Mouse (Mus musculus): ENCODE data around the gene Tfr2. TPM values are rescaled to one million over a fixed set of nuclear protein-coding genes. Genes with fewer than 3 reads are reported as not detected.

Gene Tfr2
- polyA plus RNA-seq (2014; fragmentation: Nextera tagmentation; extraction: Ambion mirVana) = 0.11 and 0.20 TPM in 2 replicates

DNA sequence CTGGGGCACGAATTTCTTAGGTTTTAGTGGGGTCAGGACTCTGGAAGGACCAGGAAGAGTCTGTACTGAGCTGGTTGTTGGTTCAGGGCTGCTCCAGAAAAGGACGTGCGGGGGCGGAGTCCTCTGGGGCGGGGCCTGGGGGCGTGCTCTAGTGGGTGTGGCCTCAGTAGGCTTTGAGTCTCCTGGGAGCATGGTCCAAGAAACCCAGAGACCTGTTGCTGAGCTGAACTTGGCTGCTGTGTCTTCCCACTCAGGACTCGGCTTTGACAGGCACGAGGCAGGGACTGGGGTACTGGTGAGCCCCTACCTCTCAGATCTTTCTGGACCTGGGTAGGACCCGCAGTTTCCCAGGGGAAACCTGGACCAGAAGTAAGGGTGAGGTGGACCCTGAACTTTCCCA, at the start of gene Tfr2:
Gene Tfr2, plus strand, starts transcription at position 176 of the 400 bp plus-strand sequence.
- WGBS = 21% methylated on average over 9 of the region's 9 CpGs
- H3K4me2 ChIP-seq (ENCODE audit: low read length) = no peak within 1 kb of the TSS
- peaks cover 2 to 6% of the 10 kb centered on the region in 2 experiments; a peak in 2 of 4 replicates for H3K4me1 ChIP-seq (ENCODE audit: control insufficient read depth in 2 of 2, insufficient read depth in 2 of 2, low read length in 2 of 2)
- no peak within 1 kb of the TSS for H3K9ac ChIP-seq (ENCODE audit: low read length)
- no peaks in the 10 kb centered on the region for H3K9me3 ChIP-seq (ENCODE audit: control insufficient read depth, low read length)
- no peaks in the 10 kb centered on the region for H3K36me3 ChIP-seq (ENCODE audit: control insufficient read depth, insufficient read depth, low read length)
- ATAC-seq (ENCODE audit: insufficient number of reproducible peaks, insufficient read depth, low FRiP score, low read depth) = no peak
- no peak within 1 kb of the TSS for H3K27ac ChIP-seq (replicated peaks in 1 of 2; ENCODE audit: control insufficient read depth in 1 of 2, insufficient read depth in 1 of 2, low read depth in 2 of 2, low read length in 2 of 2)
- 0 out of 2 replicates have a peak, but pooled peaks cover 6% of the 10 kb centered on the region for H3K27me3 ChIP-seq (ENCODE audit: control insufficient read depth, insufficient read depth, low read length)
- no peak within 1 kb of the TSS for H3K4me3 ChIP-seq (ENCODE audit: control insufficient read depth in 1 of 2, insufficient read depth in 1 of 2, low read depth in 1 of 2, low read length in 2 of 2)

DNA sequence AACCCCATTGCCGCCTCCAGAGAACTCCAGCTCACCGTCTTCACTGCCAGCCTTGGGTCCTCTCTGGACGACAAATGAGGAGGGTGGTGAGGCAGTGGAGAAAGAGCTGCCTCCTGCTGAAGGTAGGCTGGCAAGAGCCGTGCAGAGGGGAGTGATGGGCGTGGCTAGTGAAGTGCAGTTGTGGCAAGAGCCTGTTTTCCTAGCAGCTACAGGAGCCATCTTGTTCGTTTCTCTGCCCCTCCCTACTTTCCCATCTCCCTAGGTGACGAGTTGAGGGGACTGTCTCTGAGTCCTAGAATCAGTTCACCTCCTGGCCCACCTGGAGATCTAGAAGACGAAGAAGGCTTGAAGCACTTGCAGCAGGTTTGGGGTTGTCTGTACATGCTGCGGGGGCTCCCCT, 47.8 kb upstream of the Tfr2 start:
- no peak overlapping the region for H3K9ac ChIP-seq (ENCODE audit: low read length)
- 76% methylated on average over 9 of the region's 9 CpGs for WGBS
- no peak for ATAC-seq (ENCODE audit: insufficient number of reproducible peaks, insufficient read depth, low FRiP score, low read depth)
- H3K4me1 ChIP-seq (ENCODE audit: control insufficient read depth in 2 of 2, insufficient read depth in 2 of 2, low read length in 2 of 2) = peaks cover 3 to 6% of the 10 kb centered on the region in 2 experiments
- H3K4me2 ChIP-seq (ENCODE audit: low read length) = no peak overlapping the region
- no peaks in the 10 kb centered on the region for H3K27me3 ChIP-seq (ENCODE audit: control insufficient read depth, insufficient read depth, low read length)
- H3K27ac ChIP-seq (replicated peaks in 1 of 2; ENCODE audit: control insufficient read depth in 1 of 2, insufficient read depth in 1 of 2, low read depth in 2 of 2, low read length in 2 of 2) = no peak overlapping the region
- H3K4me3 ChIP-seq (ENCODE audit: control insufficient read depth in 1 of 2, insufficient read depth in 1 of 2, low read depth in 1 of 2, low read length in 2 of 2) = no peak overlapping the region
- H3K36me3 ChIP-seq (ENCODE audit: control insufficient read depth, insufficient read depth, low read length) = peaks cover 99% of the 10 kb centered on the region
- no peaks in the 10 kb centered on the region for H3K9me3 ChIP-seq (ENCODE audit: control insufficient read depth, low read length)

DNA sequence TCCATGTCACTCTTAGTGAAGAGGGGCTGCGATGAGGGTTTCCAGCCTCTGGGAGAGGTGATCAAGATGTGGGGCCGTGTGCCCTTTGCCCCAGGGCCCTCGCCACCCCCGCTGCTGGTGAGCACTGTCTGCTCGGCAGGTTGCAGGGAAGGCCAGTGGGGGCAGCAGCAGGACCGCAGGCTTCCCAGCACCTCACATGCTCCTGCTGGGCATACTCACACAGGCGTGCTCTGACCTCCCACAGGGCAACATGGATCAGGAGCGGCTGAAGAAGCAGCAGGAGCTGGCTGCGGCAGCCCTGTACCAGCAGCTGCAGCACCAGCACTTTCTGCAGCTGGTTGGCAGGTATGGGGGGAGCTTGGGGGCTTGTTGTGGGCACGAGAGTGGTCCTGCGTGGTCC, 46.9 kb upstream of the Tfr2 start:
- peaks cover 100% of the 10 kb centered on the region for H3K36me3 ChIP-seq (ENCODE audit: control insufficient read depth, insufficient read depth, low read length)
- 72% methylated on average over 11 of the region's 11 CpGs for WGBS

DNA sequence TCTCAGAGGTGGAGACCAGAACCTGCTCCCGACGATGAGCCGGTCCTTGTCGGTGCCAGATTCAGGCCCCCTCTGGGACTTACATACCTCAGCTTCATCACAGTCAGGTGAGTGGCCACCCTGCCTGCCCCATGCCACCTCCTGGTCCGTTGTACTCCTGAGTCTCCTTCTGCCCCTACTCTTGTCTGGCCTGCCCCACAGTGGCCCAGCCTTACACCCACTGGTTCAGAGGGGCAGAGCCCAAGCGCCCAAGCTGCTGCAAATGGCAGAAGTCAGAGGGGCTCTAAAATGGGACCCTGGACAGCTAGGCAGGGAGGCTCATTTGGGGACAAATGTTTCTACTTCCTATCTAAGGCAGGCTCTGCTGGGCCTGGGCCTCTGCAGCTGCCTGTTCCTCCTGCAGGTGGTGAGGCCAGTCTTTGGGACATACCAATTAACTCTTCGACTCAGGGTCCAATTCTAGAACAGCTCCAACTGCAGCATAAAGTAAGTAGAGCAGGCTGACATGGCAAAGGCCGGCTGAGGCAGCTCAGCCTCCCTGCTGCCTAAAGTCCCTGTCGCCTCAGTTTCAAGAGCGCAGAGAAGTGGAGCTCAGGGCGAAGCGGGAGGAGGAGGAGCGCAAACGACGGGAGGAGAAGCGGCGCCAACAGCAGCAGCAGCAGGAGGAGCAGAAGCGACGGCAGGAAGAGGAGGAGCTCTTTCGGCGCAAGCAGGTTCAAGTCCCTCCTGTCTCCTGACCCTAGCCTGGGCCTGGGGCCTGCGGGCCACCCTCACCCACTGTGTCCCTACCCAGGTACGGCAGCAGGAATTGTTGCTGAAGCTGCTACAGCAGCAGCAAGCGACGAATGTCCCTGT, 46.0 kb upstream of the Tfr2 start:
- H3K27me3 ChIP-seq (ENCODE audit: control insufficient read depth, insufficient read depth, low read length) = no peaks in the 10 kb centered on the region
- H3K9me3 ChIP-seq (ENCODE audit: control insufficient read depth, low read length) = no peaks in the 10 kb centered on the region
- no peak for ATAC-seq (ENCODE audit: insufficient number of reproducible peaks, insufficient read depth, low FRiP score, low read depth)
- H3K4me1 ChIP-seq (ENCODE audit: control insufficient read depth in 2 of 2, insufficient read depth in 2 of 2, low read length in 2 of 2) = peaks cover 3 to 6% of the 10 kb centered on the region in 2 experiments
- no peak overlapping the region for H3K4me2 ChIP-seq (ENCODE audit: low read length)
- no peak overlapping the region for H3K4me3 ChIP-seq (ENCODE audit: control insufficient read depth in 1 of 2, insufficient read depth in 1 of 2, low read depth in 1 of 2, low read length in 2 of 2)
- 82% methylated on average over 25 of the region's 25 CpGs for WGBS
- H3K9ac ChIP-seq (ENCODE audit: low read length) = no peak overlapping the region
- H3K36me3 ChIP-seq (ENCODE audit: control insufficient read depth, insufficient read depth, low read length) = peaks cover 100% of the 10 kb centered on the region
- no peak overlapping the region for H3K27ac ChIP-seq (replicated peaks in 1 of 2; ENCODE audit: control insufficient read depth in 1 of 2, insufficient read depth in 1 of 2, low read depth in 2 of 2, low read length in 2 of 2)

More for the DNA sequence above, 46.9 kb upstream of the Tfr2 start:
- Histone ChIP-seq H3K9me3 (ENCODE audit: control insufficient read depth, low read length) (no peaks in the 10 kb centered on the region), H3K27ac (replicated peaks in 1 of 2; ENCODE audit: control insufficient read depth in 1 of 2, insufficient read depth in 1 of 2, low read depth in 2 of 2, low read length in 2 of 2) (no peak overlapping the region), H3K4me2 (ENCODE audit: low read length) (no peak overlapping the region), H3K9ac (ENCODE audit: low read length) (no peak overlapping the region), H3K27me3 (ENCODE audit: control insufficient read depth, insufficient read depth, low read length) (no peaks in the 10 kb centered on the region), H3K4me3 (ENCODE audit: control insufficient read depth in 1 of 2, insufficient read depth in 1 of 2, low read depth in 1 of 2, low read length in 2 of 2) (no peak overlapping the region), H3K4me1 (ENCODE audit: control insufficient read depth in 2 of 2, insufficient read depth in 2 of 2, low read length in 2 of 2) (peaks cover 3 to 6% of the 10 kb centered on the region in 2 experiments)
- ATAC-seq (ENCODE audit: insufficient number of reproducible peaks, insufficient read depth, low FRiP score, low read depth) = no peak

DNA sequence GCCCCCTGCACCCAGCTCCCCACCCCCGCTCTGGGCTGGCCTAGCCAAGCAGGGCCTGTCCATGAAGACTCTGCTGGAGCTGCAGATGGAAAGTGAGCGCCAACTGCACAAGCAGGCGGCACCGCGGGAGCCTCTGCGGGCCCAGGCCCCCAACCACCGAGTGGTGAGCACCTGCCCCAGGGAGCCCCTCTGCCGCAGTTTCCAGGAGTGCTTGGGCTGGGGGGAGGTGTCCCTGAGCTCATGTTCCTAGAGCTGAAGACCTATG, 45.5 kb upstream of the Tfr2 start:
- ATAC-seq (ENCODE audit: insufficient number of reproducible peaks, insufficient read depth, low FRiP score, low read depth) = no peak
- H3K9ac ChIP-seq (ENCODE audit: low read length) = no peak overlapping the region
- no peak overlapping the region for H3K27ac ChIP-seq (replicated peaks in 1 of 2; ENCODE audit: control insufficient read depth in 1 of 2, insufficient read depth in 1 of 2, low read depth in 2 of 2, low read length in 2 of 2)
- H3K36me3 ChIP-seq (ENCODE audit: control insufficient read depth, insufficient read depth, low read length) = peaks cover 100% of the 10 kb centered on the region
- WGBS = 88% methylated on average over 8 of the region's 8 CpGs
- H3K4me2 ChIP-seq (ENCODE audit: low read length) = no peak overlapping the region
- H3K4me3 ChIP-seq (ENCODE audit: control insufficient read depth in 1 of 2, insufficient read depth in 1 of 2, low read depth in 1 of 2, low read length in 2 of 2) = no peak overlapping the region
- H3K4me1 ChIP-seq (ENCODE audit: control insufficient read depth in 2 of 2, insufficient read depth in 2 of 2, low read length in 2 of 2) = peaks cover 3 to 6% of the 10 kb centered on the region in 2 experiments
- no peaks in the 10 kb centered on the region for H3K27me3 ChIP-seq (ENCODE audit: control insufficient read depth, insufficient read depth, low read length)
- H3K9me3 ChIP-seq (ENCODE audit: control insufficient read depth, low read length) = no peaks in the 10 kb centered on the region

DNA sequence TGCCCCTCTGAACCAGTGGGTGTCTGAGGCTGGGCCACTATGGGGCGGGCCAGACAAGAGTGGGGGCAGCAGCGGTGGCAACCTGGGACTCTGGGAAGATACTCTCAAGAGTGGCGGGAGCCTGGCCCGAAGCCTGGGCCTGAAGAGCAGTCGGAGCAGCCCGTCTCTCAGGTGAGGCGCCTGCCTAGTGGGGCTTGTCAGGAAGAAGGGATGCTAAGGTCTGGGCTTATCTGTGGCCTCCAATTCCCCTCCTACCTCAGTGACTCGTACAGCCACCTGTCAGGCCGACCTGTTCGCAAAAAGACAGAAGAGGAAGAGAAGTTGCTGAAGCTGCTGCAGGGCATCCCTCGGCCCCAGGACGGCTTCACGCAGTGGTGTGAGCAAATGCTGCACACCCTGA, 45.0 kb upstream of the Tfr2 start:
- WGBS = 79% methylated on average over 12 of the region's 13 CpGs
- H3K27me3 ChIP-seq (ENCODE audit: control insufficient read depth, insufficient read depth, low read length) = no peaks in the 10 kb centered on the region
- H3K9ac ChIP-seq (ENCODE audit: low read length) = no peak overlapping the region
- no peak overlapping the region for H3K27ac ChIP-seq (replicated peaks in 1 of 2; ENCODE audit: control insufficient read depth in 1 of 2, insufficient read depth in 1 of 2, low read depth in 2 of 2, low read length in 2 of 2)
- no peaks in the 10 kb centered on the region for H3K9me3 ChIP-seq (ENCODE audit: control insufficient read depth, low read length)
- H3K4me2 ChIP-seq (ENCODE audit: low read length) = no peak overlapping the region
- peaks cover 3 to 6% of the 10 kb centered on the region in 2 experiments for H3K4me1 ChIP-seq (ENCODE audit: control insufficient read depth in 2 of 2, insufficient read depth in 2 of 2, low read length in 2 of 2)
- peaks cover 100% of the 10 kb centered on the region for H3K36me3 ChIP-seq (ENCODE audit: control insufficient read depth, insufficient read depth, low read length)
- no peak overlapping the region for H3K4me3 ChIP-seq (ENCODE audit: control insufficient read depth in 1 of 2, insufficient read depth in 1 of 2, low read depth in 1 of 2, low read length in 2 of 2)
- no peak for ATAC-seq (ENCODE audit: insufficient number of reproducible peaks, insufficient read depth, low FRiP score, low read depth)

DNA sequence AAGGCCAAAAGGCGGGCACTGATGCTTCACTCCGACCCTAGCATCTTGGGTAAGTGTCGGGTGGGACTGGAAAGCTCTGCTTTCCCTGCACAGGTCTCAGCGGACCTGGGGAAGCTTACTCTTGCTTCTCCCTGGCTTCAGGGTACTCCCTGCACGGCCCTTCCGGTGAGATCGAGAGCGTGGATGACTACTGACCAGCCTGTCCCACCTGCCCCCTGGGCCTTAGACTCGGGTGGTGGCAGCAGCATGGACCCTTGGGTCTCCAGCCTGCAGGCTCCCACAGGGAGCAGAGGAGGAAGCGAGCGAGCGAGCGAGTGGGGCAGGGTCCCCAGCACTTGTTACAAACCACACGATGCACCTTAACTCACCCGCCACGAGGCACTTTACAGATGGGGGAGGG, 44.1 kb upstream of the Tfr2 start:
- Histone ChIP-seq H3K36me3 (ENCODE audit: control insufficient read depth, insufficient read depth, low read length) (peaks cover 98% of the 10 kb centered on the region), H3K4me1 (ENCODE audit: control insufficient read depth in 2 of 2, insufficient read depth in 2 of 2, low read length in 2 of 2) (peaks cover 8 to 14% of the 10 kb centered on the region in 2 experiments), H3K4me3 (ENCODE audit: control insufficient read depth in 1 of 2, insufficient read depth in 1 of 2, low read depth in 1 of 2, low read length in 2 of 2) (no peak overlapping the region), H3K4me2 (ENCODE audit: low read length) (no peak overlapping the region), H3K9me3 (ENCODE audit: control insufficient read depth, low read length) (no peaks in the 10 kb centered on the region), H3K27ac (replicated peaks in 1 of 2; ENCODE audit: control insufficient read depth in 1 of 2, insufficient read depth in 1 of 2, low read depth in 2 of 2, low read length in 2 of 2) (0 out of 4 replicates have a peak overlapping the region, but pooled peaks of 1 of the 2 experiments have one; percentile 3), H3K9ac (ENCODE audit: low read length) (no peak overlapping the region), H3K27me3 (ENCODE audit: control insufficient read depth, insufficient read depth, low read length) (no peaks in the 10 kb centered on the region)
- no peak for ATAC-seq (ENCODE audit: insufficient number of reproducible peaks, insufficient read depth, low FRiP score, low read depth)
- 82% methylated on average over 16 of the region's 16 CpGs for WGBS
